Mouse (Mus musculus): Measurements from ENCODE around the gene Olig1. TPM values are rescaled to one million over a fixed set of nuclear protein-coding genes. Genes with fewer than 3 reads are reported as not detected.

The Olig1 gene
- total and polyA plus RNA-seq, 3 experiments = not detected

DNA sequence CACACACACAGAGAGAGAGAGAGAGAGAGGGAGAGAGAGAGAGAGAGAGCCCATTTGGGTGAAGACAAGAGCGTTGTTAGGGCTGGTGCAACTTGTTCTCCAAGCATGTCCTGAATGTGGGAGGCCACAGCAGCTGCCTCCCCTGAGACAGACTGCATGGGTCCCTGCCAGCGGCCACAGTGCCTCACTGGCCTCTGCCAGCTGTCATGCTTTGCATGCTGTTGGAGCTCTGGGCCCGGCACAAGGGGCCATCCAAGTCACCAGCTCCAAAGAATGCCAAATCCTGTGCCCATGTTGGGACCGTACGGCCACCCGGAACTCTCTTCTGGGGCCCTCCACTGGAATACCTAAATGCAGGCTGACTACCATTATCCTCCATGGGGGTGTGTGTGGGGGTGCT, 3.6 kb upstream of the Olig1 start:
- H3K79me2 ChIP-seq (ENCODE audit: control insufficient read depth, insufficient read depth, low read length, poor library complexity) = no peaks in the 10 kb centered on the region
- no peak overlapping the region for H3K4me3 ChIP-seq (ENCODE audit: control insufficient read depth in 1 of 2, insufficient read depth in 1 of 2, low read depth in 2 of 2, low read length in 2 of 2)
- TF ChIP-seq MAFK (IDR thresholded peaks at IDR 0.05; ENCODE audit: borderline replicate concordance, low read depth, low read length) = no peak
- peaks cover 0 to 3% of the 10 kb centered on the region in 2 experiments; a peak in 2 of 4 replicates for H3K27me3 ChIP-seq (ENCODE audit: control insufficient read depth in 1 of 2, insufficient read depth in 2 of 2, low read length in 2 of 2)
- H3K9ac ChIP-seq (ENCODE audit: control insufficient read depth, low read depth, low read length, poor library complexity, severe bottlenecking) = no peak overlapping the region
- H3K4me1 ChIP-seq (ENCODE audit: control insufficient read depth in 1 of 2, insufficient read depth in 2 of 2, low read length in 2 of 2) = no peaks in the 10 kb centered on the region
- H3K9me3 ChIP-seq (replicated peaks; ENCODE audit: insufficient read depth, low read length) = no peaks in the 10 kb centered on the region
- no peaks in the 10 kb centered on the region for H3K36me3 ChIP-seq (ENCODE audit: control insufficient read depth in 1 of 2, insufficient read depth in 2 of 2, low read length in 2 of 2)
- DNase-seq (ENCODE audit: low read depth, low spot score) = no peak
- no peak overlapping the region for H3K27ac ChIP-seq (ENCODE audit: control insufficient read depth, low read depth, low read length)

DNA sequence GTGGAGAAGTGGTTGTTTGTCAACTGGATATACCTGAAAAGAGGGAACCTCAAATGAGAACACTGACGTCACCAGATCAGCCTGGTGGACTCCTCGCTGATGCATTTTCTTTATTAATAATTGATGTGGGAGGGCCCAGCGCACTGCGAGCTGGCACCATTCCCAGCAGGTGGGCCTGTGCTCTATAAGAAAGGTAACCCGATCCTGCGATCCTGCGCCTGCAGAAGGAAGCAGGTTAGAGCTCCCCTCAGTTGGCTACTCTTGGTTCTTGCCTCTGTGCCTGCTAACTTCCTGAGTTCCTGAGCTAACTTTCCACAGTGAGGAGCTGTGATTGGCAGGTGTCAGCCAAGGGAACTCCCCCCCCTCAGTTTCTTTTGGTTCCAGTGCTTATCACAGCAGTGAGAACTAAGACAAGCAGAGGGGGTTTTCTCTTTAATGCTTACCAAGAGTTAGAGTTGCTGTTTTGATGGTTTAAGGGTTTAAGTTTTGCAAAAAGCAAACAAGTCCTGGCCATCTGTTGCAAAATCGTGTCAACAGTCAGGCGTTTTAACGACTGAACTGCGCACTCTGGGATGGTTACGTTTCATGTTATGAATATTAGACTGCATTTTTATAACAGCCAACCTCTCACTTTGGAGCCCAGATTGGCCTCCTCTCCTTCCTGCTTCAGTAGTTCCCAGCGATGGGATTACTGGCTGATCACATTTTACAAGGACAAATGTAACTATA, 684 bp upstream of the Olig1 start:
- H3K9ac ChIP-seq (ENCODE audit: control insufficient read depth, low read depth, low read length, poor library complexity, severe bottlenecking) = no peak overlapping the region
- TF ChIP-seq CHD2 (IDR thresholded peaks at IDR 0.05; ENCODE audit: low read length) = no peak
- no peak overlapping the region for H3K27ac ChIP-seq (ENCODE audit: control insufficient read depth, low read depth, low read length)
- H3K4me3 ChIP-seq (ENCODE audit: control insufficient read depth in 1 of 2, insufficient read depth in 1 of 2, low read depth in 2 of 2, low read length in 2 of 2) = no peak overlapping the region
- no peaks in the 10 kb centered on the region; a peak in 2 of 4 replicates for H3K27me3 ChIP-seq (ENCODE audit: control insufficient read depth in 1 of 2, insufficient read depth in 2 of 2, low read length in 2 of 2)
- no peak for DNase-seq (ENCODE audit: low read depth, low spot score)
- H3K9me3 ChIP-seq (replicated peaks; ENCODE audit: insufficient read depth, low read length) = no peaks in the 10 kb centered on the region
- no peaks in the 10 kb centered on the region for H3K36me3 ChIP-seq (ENCODE audit: control insufficient read depth in 1 of 2, insufficient read depth in 2 of 2, low read length in 2 of 2)
- no peaks in the 10 kb centered on the region for H3K79me2 ChIP-seq (ENCODE audit: control insufficient read depth, insufficient read depth, low read length, poor library complexity)
- no peaks in the 10 kb centered on the region for H3K4me1 ChIP-seq (ENCODE audit: control insufficient read depth in 1 of 2, insufficient read depth in 2 of 2, low read length in 2 of 2)

DNA sequence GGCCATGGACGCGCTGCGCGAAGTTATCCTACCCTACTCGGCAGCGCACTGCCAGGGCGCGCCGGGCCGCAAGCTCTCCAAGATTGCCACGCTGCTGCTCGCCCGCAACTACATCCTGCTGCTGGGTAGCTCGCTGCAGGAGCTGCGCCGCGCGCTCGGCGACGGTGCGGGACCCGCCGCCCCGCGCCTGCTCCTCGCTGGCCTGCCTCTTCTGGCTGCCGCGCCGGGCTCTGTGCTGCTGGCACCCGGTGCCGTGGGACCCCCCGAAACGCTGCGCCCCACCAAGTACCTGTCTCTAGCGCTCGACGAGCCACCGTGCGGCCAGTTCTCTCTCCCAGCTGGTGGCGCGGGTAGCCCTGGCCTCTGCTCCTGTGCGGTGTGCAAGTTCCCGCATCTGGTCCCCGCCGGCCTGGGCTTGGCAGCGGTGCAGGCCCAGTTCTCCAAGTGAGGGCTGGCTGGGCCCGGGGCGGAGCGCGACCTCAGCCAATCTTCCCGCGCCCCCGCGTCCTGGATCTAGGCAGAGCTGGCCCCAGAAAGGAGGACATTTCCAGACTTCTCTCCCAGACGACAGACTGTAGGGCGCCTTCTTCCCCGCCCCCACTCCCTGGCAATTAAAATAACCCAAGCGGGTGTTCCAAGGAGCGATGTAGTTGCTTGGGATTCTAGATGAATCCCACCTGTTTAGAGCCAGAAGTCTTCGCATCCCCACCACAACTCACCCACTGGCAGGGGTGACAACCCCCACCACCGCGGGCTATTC, 820 bp downstream of the Olig1 start:
- Histone ChIP-seq H3K27ac (ENCODE audit: control insufficient read depth, low read depth, low read length) (no peak overlapping the region), H3K79me2 (ENCODE audit: control insufficient read depth, insufficient read depth, low read length, poor library complexity) (no peaks in the 10 kb centered on the region), H3K27me3 (ENCODE audit: control insufficient read depth in 1 of 2, insufficient read depth in 2 of 2, low read length in 2 of 2) (no peaks in the 10 kb centered on the region; a peak in 2 of 4 replicates), H3K4me1 (ENCODE audit: control insufficient read depth in 1 of 2, insufficient read depth in 2 of 2, low read length in 2 of 2) (no peaks in the 10 kb centered on the region), H3K36me3 (ENCODE audit: control insufficient read depth in 1 of 2, insufficient read depth in 2 of 2, low read length in 2 of 2) (no peaks in the 10 kb centered on the region), H3K9ac (ENCODE audit: control insufficient read depth, low read depth, low read length, poor library complexity, severe bottlenecking) (no peak overlapping the region), H3K9me3 (replicated peaks; ENCODE audit: insufficient read depth, low read length) (no peaks in the 10 kb centered on the region), H3K4me3 (ENCODE audit: control insufficient read depth in 1 of 2, insufficient read depth in 1 of 2, low read depth in 2 of 2, low read length in 2 of 2) (no peak overlapping the region)
- no peak for DNase-seq (ENCODE audit: low read depth, low spot score)
- TF ChIP-seq NELFE (IDR thresholded peaks at IDR 0.05; ENCODE audit: low read depth, low read length) (no peak), ZC3H11A (IDR thresholded peaks at IDR 0.05; ENCODE audit: low read depth, low read length) (no peak), BHLHE40 (IDR thresholded peaks at IDR 0.05; ENCODE audit: borderline replicate concordance, low read depth, low read length) (no peak), ZMIZ1 (IDR thresholded peaks at IDR 0.05; ENCODE audit: low read depth, low read length) (no peak), MYC (IDR thresholded peaks at IDR 0.05; ENCODE audit: low read depth, low read length) (no peak), MXI1 (IDR thresholded peaks at IDR 0.05; ENCODE audit: low read depth, low read length) (no peak), USF2 (IDR thresholded peaks at IDR 0.05; ENCODE audit: borderline replicate concordance in 1 of 2, insufficient read depth in 1 of 2, low read depth in 1 of 2, low read length in 2 of 2) (no peak), TAL1 (IDR thresholded peaks at IDR 0.05; ENCODE audit: low read length) (no peak), CHD1 (IDR thresholded peaks at IDR 0.05; ENCODE audit: low read depth, low read length) (no peak), HCFC1 (IDR thresholded peaks at IDR 0.05; ENCODE audit: low read depth, low read length) (no peak), MAFK (IDR thresholded peaks at IDR 0.05; ENCODE audit: borderline replicate concordance, low read depth, low read length) (no peak), ZKSCAN1 (IDR thresholded peaks at IDR 0.05; ENCODE audit: low read depth, low read length) (no peak)

Measured in MEL (cell line).